Mouse (Mus musculus): ENCODE data around the gene Rbm28.

The Rbm28 gene

GRCm38 (mm10) chr6:29074133-29074469 is 90.7 kb downstream of the Rbm28 start:
- no peak for DNase-seq (ENCODE audit: low spot score in 2 of 2)
